Mouse (Mus musculus) forebrain, postnatal 0 days (tissue): ENCODE measurements around the gene Rasl12. TPM values are rescaled to one million over a fixed set of nuclear protein-coding genes. Genes with fewer than 3 reads are reported as not detected.

Experiments
- ATAC-seq: fragments of 200-750 bp; cut with Nextera tagmentation; 2 replicates; pipeline ENCODE4 v1.8.0; 2017; ENCODE audit warnings: mild to moderate bottlenecking, moderate library complexity
- DNase-seq: peaks from one replicate; pipeline ENCODE4 v3.0.0-alpha.2; 2015
- H3K27ac ChIP-seq: fragments of 300-500 bp; sonication (generic); 2 replicates; pipeline ENCODE4 v1.5.1; 2014; ENCODE audit warnings: low read depth, mild to moderate bottlenecking, antibody characterized with exemption, low read length, moderate library complexity, mixed read lengths
- H3K27me3 ChIP-seq: fragments of 300-500 bp; sonication (generic); 2 replicates; pipeline ENCODE4 v1.6.1; 2014; ENCODE audit warnings: mild to moderate bottlenecking, low read length, mixed read lengths; ENCODE audit not compliant: insufficient read depth
- H3K36me3 ChIP-seq: fragments of 300-500 bp; sonication (generic); 2 replicates; pipeline ENCODE4 v1.6.1; 2014; ENCODE audit warnings: mild to moderate bottlenecking, moderate library complexity; ENCODE audit not compliant: insufficient read depth
- H3K4me1 ChIP-seq: fragments of 300-500 bp; sonication (generic); 2 replicates; pipeline ENCODE4 v1.6.1; 2014; ENCODE audit warnings: antibody characterized with exemption; ENCODE audit not compliant: insufficient read depth
- H3K4me2 ChIP-seq: fragments of 300-500 bp; sonication (generic); 2 replicates; pipeline ENCODE4 v1.6.1; 2014; ENCODE audit warnings: low read depth, mild to moderate bottlenecking, moderate library complexity
- H3K4me3 ChIP-seq: fragments of 300-500 bp; sonication (generic); 2 replicates; pipeline ENCODE4 v1.5.1; 2014; ENCODE audit warnings: low read depth, low read length, mixed read lengths
- H3K9ac ChIP-seq: fragments of 300-500 bp; sonication (generic); 2 replicates; pipeline ENCODE4 v1.6.1; 2014; ENCODE audit warnings: mild to moderate bottlenecking
- H3K9me3 ChIP-seq: fragments of 300-500 bp; sonication (generic); 2 replicates; pipeline ENCODE4 v1.6.1; 2016; ENCODE audit warnings: low read length
- CTCF ChIP-seq: sonication (generic); IDR thresholded peaks from 2 replicates; pipeline ENCODE4 v1.5.1; 2016; ENCODE audit warnings: antibody characterized with exemption, control low read depth, low read depth
- WGBS: fragments of 180-500 bp; shearing (Covaris S2); extraction: QIAGEN DNeasy Blood & Tissue Kit; methylation state at CpG from one replicate; pipeline ENCODE4 v1.1.7; 2014; 5-methylcytosine and 5-hydroxymethylcytosine counted together
- polyA plus RNA-seq: library from polyadenylated mRNA; unstranded; fragments of >200 nt; fragmentation: Nextera tagmentation; extraction: Ambion mirVana; gene quantifications from 2 replicates; pipeline ENCODE4 v1.2.1, GENCODE M21; 2015
- total RNA-seq: library from RNA; depleted of rRNA; stranded (reverse); fragments of >200 nt; gene quantifications from 2 replicates; pipeline ENCODE4 v1.2.3, GENCODE M21; 2014

Gene Rasl12
- total and polyA plus RNA-seq, 2 experiments from 2014 or later = 4.6 to 8.2 TPM

DNA sequence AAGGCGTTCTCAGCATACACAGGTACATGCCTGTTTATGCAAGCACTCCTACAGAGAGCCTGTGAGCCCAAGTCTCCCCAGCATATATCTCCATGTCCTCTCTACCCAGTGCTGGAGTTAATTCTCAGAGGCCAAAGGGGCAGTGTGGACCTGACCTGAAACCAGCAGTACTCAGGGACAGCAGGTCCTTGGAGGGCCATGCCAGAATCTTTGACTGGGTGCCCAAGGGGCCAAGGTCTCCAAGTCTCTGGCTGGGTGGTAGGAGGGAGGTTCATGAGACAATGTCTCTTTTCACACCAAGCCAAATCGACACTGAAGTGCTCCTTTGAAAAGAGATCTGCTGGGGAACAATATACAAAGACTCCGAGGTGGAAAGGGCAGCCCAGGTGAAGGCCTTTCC is 9.6 kb downstream of the Rasl12 start:
- H3K9me3 ChIP-seq = no peaks in the 10 kb centered on the region
- no peaks in the 10 kb centered on the region for H3K36me3 ChIP-seq
- no peak for TF ChIP-seq CTCF
- no peaks in the 10 kb centered on the region for H3K27me3 ChIP-seq
- no peak overlapping the region for H3K4me3 ChIP-seq
- no peak overlapping the region for H3K27ac ChIP-seq
- no peaks in the 10 kb centered on the region for H3K4me1 ChIP-seq
- no peak overlapping the region for H3K4me2 ChIP-seq
- ATAC-seq (no peak), DNase-seq (no peak)
- WGBS = 75% methylated on average over 3 of the region's 3 CpGs
- H3K9ac ChIP-seq = no peak overlapping the region

DNA sequence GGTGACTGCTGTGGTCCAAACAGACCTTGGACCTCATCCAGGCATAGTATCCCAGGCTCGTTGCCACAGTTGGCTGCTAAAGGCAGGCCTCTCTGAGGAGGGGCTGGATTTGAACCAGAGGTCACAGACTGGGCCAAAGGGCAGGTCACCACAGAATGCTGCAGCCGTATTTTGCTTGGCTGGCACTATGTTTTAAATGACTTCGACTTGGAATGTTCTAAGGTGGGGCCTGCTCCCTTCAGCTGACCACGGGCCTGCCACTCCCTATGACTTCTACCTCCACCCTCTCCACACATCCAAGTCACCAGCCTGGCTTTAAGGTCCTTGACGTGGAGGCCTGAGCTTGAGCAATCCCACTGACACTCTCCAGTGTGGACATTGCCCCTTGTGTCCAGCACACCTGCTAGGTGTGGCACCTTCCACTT is 10.6 kb downstream of the Rasl12 start:
- Histone ChIP-seq H3K36me3 (no peaks in the 10 kb centered on the region), H3K4me3 (no peak overlapping the region), H3K9me3 (no peaks in the 10 kb centered on the region), H3K9ac (no peak overlapping the region), H3K4me2 (no peak overlapping the region), H3K4me1 (no peaks in the 10 kb centered on the region), H3K27ac (no peak overlapping the region), H3K27me3 (no peaks in the 10 kb centered on the region)
- ATAC-seq (no peak), DNase-seq (no peak)
- TF ChIP-seq CTCF = no peak
- 76% methylated on average over 5 of the region's 5 CpGs for WGBS

DNA sequence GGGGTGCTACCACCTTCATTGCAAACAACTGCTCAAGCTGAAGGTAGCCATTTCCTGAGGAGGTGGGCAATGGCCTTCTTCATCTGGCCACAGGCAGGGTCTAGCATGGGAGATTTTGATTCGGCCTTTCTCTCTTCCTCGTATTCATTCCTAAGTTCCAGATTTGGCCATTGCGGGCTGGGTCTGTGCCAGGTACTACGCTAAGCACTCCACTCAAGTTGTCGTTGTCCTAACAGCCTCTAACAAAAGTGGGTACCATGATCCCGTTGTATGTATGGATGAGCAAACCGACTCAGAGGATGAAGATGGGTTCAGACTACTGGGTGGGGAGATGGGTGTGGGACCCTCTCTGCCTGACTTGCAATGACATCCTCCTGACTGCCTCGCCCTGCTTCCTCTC is 12.1 kb downstream of the Rasl12 start:
- DNase-seq = no peak
- H3K4me1 ChIP-seq = no peaks in the 10 kb centered on the region
- no peak overlapping the region for H3K4me2 ChIP-seq
- no peak overlapping the region for H3K27ac ChIP-seq
- WGBS = 89% methylated on average over 8 of the region's 8 CpGs
- no peak for TF ChIP-seq CTCF
- H3K9ac ChIP-seq = no peak overlapping the region
- no peak for ATAC-seq
- H3K4me3 ChIP-seq = no peak overlapping the region
- no peaks in the 10 kb centered on the region for H3K36me3 ChIP-seq
- H3K9me3 ChIP-seq = no peaks in the 10 kb centered on the region
- H3K27me3 ChIP-seq = no peaks in the 10 kb centered on the region

DNA sequence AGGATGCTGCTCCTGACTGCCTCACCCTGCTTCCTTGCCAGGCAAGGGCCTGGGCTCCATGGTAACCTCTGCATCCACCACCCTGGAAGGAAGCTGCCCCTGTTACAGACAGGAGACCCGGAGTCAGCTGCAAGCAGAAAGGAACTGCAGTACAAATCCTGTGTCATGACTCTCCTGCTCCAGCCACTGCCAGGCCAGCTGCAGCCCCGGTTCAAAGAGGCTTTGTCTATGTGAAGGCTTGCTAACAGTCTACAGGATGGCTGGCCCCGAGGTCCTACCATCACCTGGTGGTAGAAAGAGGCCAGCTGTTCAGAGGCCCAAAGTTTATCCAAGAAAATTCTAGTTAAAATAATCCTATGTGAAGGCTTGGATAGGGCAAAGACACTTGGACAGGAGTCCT is 13.0 kb downstream of the Rasl12 start:
- WGBS = 75% methylated on average over 3 of the region's 3 CpGs
- Histone ChIP-seq H3K4me1 (no peaks in the 10 kb centered on the region), H3K36me3 (no peaks in the 10 kb centered on the region), H3K9ac (no peak overlapping the region), H3K27ac (no peak overlapping the region), H3K4me2 (no peak overlapping the region), H3K27me3 (no peaks in the 10 kb centered on the region), H3K4me3 (no peak overlapping the region), H3K9me3 (no peaks in the 10 kb centered on the region)
- TF ChIP-seq CTCF = no peak
- DNase-seq (no peak), ATAC-seq (no peak)

DNA sequence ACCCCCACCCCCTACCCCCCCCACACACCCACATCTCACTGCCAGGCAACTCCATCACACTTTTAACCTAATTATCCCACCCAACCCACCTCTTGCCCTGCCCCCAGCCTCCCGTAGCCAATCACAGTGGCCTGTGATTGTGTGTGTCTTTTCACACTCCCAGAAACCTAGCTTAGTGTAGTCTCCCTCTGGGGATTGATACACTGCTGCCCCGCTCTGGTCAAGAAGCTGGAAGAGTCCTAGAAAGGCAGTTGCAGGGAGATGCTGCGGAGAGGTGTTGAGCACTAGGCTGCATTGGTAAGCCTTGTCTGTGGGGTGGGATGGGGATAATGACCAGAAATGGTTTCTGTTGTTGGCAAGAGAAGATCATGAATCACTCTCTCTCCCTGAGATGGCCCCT is 19.4 kb downstream of the Rasl12 start:
- no peak overlapping the region for H3K9ac ChIP-seq
- H3K27ac ChIP-seq = no peak overlapping the region
- ATAC-seq = no peak
- no peaks in the 10 kb centered on the region for H3K36me3 ChIP-seq
- H3K4me2 ChIP-seq = no peak overlapping the region
- no peak overlapping the region for H3K4me3 ChIP-seq
- no peaks in the 10 kb centered on the region for H3K4me1 ChIP-seq
- whole genome bisulfite sequencing = 43% methylated on average over 3 of the region's 3 CpGs
- no peaks in the 10 kb centered on the region for H3K9me3 ChIP-seq
- no peaks in the 10 kb centered on the region for H3K27me3 ChIP-seq
- no peak for DNase-seq
- no peak for TF ChIP-seq CTCF

DNA sequence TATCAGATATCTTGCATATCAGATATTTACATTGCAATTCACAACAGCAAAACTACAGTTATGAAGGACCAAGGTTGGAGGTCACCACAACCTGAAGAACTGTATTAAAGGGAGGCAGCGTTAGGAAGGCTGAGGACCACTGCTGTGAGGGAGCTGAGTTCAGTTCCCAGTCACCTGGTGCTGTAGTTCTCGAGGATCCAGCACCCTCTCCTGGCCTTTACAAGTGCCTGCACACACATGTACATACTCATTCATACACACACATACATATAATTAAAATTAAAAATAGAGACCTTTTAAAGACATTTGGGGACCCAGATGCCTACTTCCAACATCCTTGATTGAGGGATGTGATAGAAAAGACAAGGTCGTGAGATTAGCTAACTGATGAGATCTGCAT is 21.3 kb downstream of the Rasl12 start:
- WGBS = 78% methylated on average over 3 of the region's 3 CpGs
- DNase-seq = no peak
- no peak for TF ChIP-seq CTCF
- no peak for ATAC-seq
- Histone ChIP-seq H3K4me2 (no peak overlapping the region), H3K4me1 (no peaks in the 10 kb centered on the region), H3K4me3 (no peak overlapping the region), H3K27me3 (no peaks in the 10 kb centered on the region), H3K36me3 (no peaks in the 10 kb centered on the region), H3K27ac (no peak overlapping the region), H3K9me3 (no peaks in the 10 kb centered on the region), H3K9ac (no peak overlapping the region)

DNA sequence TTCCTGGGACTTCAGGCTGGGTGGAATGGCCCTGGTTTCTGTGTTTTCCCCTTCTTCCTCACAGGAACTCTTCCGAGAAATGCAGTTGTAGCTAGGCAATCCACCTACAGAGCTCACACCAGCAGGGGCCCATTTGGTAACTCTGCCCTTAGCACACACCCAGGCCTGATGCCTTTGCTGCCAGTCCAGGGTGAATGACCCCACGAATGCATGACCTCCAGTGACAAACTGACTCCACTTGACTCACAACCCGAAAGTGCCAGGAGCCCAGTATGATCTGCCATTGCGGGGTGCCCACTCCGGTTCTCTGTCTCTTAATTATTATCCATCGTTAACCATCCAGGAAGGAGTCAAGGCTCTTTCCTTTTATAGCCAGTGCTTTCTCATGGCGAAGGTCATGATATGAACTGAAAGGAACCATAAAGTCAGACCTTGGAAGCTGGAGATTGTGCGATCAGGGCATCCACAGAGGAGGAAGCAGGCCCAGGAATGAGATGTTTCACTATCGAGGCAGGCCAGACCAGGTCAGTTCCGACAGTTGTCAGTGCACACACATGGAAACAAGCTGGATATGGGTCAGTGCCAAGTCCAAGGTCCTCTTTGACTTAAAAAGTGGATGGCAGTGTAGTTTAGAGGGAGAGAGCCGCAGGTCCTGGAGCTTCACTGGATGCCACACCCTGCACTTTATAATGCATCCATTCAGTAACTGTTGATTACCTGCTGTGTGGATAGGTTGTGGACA is 24.6 kb downstream of the Rasl12 start, which contains the start of gene Slc51b:
Gene Slc51b, minus strand, starts transcription at position 196 of the 742 bp plus-strand sequence.
- no peaks in the 10 kb centered on the region for H3K9me3 ChIP-seq
- 83% methylated on average over 11 of the region's 11 CpGs for WGBS
- no peak within 1 kb of the TSS for H3K4me2 ChIP-seq
- DNase-seq (no peak), ATAC-seq (no peak)
- no peaks in the 10 kb centered on the region for H3K4me1 ChIP-seq
- no peaks in the 10 kb centered on the region for H3K27me3 ChIP-seq
- H3K27ac ChIP-seq = no peak within 1 kb of the TSS
- no peaks in the 10 kb centered on the region for H3K36me3 ChIP-seq
- H3K4me3 ChIP-seq = no peak within 1 kb of the TSS
- no peak within 1 kb of the TSS for H3K9ac ChIP-seq
- TF ChIP-seq CTCF = no peak
